Mouse (Mus musculus): Measurements from ENCODE around the gene Ldhd.

Ldhd gene

DNA sequence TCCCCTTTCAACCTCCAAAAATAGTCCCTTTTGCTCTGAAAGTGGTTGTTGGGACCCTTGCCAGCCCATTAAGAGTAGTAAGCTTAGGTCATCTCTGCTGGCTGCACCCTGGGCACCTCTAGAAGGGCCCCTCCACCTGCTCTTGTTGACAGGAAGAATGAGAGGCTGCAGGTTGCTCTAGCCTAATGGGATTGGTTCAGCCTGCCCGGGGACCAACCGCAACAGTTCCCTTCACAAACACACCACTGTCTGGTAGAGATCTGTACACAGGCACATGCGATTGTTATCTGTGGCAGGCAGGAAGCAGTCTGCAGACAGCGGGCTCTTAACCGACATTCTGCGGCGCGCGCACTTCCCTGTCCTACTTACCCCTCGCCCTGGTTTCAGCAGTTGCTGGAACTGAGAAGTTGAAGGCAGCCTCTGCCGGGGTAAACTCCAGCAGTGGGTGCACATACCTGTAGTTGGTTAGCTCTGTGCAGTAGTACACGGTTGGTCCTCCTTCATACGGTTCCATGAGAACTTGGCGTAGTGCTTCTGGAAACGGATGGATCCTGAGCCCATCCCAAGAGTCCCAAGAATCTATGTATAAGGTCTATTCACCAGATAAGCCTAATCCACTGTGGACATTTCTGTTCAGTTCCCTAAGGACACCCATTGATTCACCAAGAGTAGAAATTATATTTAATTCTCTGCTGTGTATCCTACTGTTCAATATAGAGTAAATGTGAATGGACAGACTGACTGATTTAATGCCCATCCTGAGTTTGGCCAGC lies 34.3 kb downstream of the Ldhd start:
- peak; percentile 46 to 64 for DNase-seq (ENCODE audit: inconsistent age in 2 of 2, low spot score in 1 of 2)

DNA sequence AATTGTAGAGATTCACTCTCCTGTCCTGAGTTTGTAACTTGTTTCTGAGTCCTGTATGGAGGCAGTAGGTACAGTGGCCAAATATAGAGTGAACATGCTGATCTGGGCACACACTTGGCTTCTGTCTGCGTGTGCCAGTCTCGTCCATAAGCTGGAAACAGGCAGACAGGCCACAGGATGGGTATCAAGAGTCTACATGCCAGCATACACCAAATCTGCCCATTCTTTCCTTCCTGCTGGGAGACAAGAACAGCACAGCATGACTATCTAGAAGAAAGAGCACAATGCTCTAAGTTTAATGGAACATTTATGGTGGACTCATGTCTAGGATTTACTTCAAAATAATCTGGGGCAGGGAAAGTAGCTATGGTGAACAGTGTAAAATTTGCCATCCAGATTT lies 35.2 kb downstream of the Ldhd start:
- DNase-seq (ENCODE audit: inconsistent age in 2 of 2, low spot score in 1 of 2), result no peak

DNA sequence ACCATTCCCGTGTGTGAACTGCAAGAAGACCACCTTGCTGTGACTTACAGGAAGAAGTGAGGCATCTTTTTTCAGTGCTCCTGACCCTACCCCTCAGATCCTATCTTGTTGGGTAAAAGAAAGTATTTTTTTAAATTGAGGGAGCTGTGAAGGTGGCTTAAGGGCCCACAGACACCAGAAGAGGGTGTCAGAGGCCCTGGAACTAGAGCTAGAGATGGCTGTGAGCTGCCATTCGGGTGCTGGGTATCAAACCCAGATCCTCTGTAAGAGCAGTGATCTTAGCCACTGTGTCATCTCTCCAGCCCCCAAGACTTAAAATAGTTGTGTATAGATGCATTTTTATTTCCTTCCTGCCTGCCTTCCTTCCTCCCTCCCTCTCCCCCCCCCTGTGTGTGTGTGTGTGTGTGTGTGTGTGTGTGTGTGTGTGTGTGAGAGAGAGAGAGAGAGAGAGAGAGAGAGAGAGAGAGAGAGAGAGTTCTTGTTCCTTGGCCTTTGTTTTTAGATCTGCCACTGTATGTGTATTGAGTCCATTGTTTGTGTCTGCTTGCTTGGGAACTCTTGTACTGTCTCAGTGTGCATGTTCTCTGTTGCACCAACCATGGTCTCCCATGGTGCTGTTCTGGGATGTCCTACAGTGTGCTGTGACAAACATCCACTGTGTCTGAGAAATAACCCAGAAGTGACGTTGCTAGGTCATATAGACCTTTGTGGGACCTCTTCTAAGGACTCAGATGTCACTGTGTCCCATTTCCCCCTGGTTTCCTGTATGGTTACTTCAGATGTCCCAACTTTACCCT lies 35.9 kb downstream of the Ldhd start:
- DNase-seq (ENCODE audit: inconsistent age in 2 of 2, low spot score in 1 of 2), result no peak

DNA sequence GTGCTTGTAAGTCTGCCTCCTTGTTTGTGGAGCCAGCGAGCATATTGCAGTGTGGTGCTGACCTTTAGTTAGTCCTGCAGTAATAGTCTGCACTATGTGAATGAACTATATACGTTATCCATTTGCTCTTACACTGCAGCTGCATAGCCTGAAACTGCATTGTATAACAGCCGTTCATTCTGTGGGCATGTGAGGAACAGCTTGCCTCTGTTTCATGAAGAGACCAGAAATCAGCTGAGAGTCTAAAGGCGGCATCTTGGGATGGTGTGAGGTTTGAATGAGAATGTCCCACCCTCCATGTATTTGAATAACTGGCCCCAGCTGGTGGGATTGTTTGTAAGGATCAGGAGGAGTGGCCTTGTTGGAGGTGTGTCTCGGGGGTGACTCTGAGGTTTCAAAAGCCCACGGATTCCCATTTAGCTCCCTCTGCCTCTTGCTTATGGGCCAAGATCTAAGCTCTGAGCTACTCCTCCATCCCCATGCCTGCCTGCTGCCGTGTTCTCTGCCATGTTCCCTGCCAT lies 37.7 kb downstream of the Ldhd start:
- DNase-seq (ENCODE audit: inconsistent age in 2 of 2, low spot score in 1 of 2), result no peak

DNA sequence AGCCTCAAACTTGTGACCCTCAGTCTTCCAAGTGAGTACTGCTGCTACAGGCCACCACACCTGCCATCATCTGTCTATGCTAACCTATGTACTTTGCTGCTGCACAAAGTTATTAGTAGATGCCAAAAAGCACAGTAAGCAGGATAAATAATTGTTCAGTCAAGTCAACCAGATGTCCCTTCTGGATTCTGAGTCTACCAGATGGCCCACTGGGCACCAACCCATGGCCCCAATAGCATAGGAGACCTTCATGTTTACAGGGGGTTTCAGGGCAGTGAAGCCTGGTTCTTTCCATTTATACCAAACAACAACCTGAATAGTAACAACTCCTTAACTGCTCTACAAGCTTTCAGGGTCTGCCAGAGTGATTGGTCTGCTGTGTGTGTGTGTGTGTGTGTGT lies 39.0 kb downstream of the Ldhd start:
- DNase-seq (ENCODE audit: inconsistent age in 2 of 2, low spot score in 1 of 2), result no peak

DNA sequence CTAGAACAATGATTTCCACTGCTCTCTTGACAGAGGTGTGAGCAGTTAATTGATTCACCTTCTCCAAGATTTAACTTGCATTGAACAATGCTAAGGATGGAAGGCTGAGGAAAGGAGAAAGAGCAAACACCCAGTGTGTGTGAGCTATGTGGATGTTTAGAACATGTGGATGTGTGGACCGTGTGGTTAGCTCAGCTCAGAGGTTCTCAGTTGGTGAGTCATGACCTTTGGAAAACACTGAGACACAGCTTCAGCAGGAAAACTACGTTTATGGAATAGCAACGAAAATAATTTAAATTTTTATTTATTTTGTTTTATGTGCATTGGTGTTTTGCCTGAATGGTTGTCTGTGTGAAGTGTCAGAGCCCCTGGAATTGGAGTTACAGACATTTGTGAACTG lies 40.0 kb downstream of the Ldhd start:
- no peak for DNase-seq (ENCODE audit: inconsistent age in 2 of 2, low spot score in 1 of 2)

DNA sequence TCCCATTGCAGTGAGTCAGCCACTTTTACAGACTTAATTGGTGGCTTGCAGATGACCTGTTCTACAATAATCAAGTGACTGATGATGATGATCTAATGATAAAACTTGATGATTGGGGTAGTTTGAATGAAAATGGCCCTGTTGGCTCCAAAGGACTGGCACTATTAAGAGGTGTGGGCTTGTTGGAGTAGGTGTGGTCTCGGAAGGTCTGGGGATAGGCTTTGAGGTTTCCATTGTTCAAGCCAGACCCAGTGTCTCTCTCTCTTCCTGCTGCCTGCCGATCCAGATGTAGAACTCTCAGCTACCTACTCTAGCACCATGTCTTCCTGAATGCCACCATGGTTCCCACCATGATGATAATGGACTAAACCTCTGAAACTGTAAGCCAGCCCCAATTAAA lies 41.8 kb downstream of the Ldhd start:
- DNase-seq (ENCODE audit: inconsistent age in 2 of 2, low spot score in 1 of 2), result no peak

DNA sequence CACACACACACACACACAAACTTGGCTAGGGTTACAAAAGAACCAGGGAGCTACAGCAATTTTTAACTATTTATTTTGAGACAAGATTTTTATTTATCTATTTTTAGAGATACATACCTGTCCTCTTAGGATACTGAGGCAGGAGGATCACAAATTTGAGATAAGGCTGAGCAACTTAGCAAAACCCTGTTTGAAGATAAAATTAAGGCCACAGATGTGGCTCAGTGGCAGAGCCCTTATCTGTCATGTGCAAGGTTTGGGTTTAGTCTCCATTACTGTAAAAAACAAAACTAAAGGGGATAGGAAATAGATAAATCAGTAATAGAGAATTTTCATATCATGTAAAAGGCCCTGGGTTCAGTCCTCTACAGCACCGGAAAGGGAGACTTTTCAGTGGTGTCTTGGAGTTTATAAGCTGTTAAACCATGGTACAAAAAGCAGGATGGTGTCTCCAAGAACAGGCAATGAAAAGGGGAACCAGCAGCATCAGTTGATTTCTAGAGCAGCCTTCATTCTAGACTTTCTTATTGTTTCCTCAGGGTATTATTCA lies 42.6 kb downstream of the Ldhd start:
- DNase-seq (ENCODE audit: inconsistent age in 2 of 2, low spot score in 1 of 2), result no peak

DNA sequence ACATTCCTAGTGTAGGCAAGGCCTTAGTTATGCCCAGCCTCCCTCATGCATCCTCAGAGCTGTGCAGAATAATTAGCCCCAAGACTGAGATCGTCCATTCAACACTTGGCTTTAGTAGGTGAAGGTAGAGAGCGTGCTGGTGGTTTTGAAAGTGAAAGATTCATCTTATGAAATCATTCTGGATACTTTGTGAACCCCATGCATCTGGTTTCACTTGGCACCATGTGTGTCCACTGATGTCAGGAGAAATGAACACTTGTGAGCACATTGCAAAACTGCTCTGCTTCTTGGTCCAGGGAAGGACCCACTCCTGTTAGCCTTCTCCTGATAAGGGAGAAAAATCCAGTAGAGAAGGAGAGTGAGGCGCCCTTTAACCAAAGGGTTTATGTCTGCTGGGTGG lies 45.2 kb downstream of the Ldhd start:
- DNase-seq (ENCODE audit: inconsistent age in 2 of 2, low spot score in 1 of 2), result peak in 1 of 2 experiments; percentile 53

DNA sequence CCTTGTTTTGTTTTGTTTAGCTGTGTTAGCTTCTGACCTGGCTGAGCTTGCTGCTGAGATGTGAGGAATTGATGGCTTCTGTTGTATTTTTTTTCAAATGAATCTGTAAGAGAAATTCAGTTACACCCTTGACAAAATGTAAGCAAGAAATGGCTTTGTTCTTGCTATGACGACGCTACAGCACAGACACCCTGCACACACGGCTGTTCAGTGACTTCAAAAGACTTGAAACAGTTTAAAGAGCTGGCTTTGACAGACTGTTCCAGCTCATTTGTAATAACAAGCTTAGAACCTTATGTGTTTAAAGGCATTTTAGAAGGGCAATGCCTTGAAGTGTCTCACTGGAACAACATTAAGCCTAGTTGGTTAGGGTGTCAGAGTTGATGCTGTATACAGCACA lies 47.8 kb downstream of the Ldhd start:
- no peak for DNase-seq (ENCODE audit: inconsistent age in 2 of 2, low spot score in 1 of 2)

DNA sequence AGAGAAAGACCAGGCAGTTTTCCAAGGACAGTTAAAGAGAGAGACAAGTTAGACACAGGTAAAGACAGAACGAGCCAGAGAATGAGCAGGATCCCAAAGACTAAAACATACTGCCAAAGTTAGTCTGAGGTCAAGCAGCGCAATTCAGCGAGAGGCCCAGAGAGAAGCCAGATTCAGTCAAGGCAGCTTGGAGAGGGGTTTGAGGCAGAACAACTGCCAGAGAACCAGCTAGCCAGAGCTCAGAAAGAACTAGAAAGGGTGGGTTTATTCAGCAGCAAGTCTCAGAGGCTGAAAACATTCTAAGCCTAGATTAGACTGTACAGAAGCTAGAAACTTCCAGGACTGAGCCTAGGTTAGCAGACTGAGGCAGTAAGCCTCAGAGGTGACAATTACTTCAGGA lies 49.9 kb downstream of the Ldhd start:
- DNase-seq (ENCODE audit: inconsistent age in 2 of 2, low spot score in 1 of 2), result no peak

DNA sequence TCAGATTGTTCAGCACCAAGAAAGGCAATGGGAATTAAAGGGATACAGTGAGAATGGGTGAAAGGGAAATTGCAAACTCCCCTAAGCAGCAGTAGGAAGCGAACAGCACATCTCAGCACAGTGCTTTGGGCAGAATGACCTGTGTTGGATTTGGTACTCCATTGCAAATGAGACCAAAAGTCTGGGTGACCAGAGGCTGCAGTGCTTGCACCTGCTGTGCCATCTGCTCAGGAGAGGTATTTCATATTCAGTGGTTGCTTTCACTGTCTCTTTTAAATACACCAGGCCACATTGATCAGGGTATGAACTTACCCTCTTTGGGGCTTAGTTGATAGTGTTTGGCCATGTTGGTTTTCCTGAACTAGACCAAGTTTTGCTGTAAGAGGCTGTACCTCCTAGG lies 50.9 kb downstream of the Ldhd start:
- DNase-seq (ENCODE audit: inconsistent age in 2 of 2, low spot score in 1 of 2), result no peak

DNA sequence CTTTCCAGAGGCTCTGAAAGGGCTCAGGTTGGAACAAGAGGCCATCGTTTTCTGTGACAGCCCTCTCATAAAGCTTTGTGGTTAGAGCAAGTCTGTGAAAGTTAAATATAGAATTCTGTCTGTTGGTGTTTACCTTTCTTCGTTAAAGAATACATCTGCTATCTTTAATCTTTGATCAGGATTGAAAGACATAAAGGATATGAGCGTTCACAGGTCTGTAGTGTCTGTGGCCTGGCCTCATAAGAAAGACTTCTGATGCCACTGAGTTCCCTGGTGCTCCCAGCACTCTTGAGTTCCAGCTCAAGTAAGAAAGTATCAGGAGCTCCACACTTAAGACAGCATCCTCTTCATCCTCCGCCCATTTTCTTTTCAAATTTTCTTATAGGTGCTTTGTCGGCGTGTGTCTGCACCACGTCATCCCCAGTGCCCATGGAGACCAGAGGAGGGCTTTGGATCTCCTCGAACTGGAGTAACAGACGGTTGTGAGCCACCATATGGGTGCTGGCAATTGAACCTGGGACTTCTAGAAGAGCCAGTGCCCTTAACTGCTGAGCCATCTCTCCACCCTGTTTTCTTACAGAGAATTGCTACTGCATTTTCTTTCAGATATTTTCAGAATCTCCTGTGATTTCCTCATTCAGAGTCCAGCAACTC lies 52.2 kb downstream of the Ldhd start:
- DNase-seq (ENCODE audit: inconsistent age in 2 of 2, low spot score in 1 of 2), result no peak

DNA sequence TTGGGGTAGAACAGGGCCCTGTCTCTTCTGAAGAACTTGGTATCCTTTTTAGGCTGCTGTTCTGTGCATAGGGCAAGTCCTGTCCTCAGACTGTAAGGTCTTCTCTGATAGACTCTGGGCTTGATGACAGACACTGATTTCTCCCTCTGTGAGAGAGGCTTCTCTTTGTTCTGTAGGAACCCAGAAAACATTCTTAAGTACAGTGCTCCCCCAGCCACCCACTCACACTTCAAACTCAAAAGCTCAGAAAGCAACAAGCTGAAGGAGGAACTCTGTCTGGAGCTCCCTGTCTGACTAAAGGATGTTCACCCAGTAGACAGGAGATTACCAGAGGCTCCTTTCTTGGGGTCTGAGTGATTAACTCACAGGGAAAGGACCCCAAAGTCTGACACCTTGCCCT lies 53.7 kb downstream of the Ldhd start:
- no peak for DNase-seq (ENCODE audit: inconsistent age in 2 of 2, low spot score in 1 of 2)

DNA sequence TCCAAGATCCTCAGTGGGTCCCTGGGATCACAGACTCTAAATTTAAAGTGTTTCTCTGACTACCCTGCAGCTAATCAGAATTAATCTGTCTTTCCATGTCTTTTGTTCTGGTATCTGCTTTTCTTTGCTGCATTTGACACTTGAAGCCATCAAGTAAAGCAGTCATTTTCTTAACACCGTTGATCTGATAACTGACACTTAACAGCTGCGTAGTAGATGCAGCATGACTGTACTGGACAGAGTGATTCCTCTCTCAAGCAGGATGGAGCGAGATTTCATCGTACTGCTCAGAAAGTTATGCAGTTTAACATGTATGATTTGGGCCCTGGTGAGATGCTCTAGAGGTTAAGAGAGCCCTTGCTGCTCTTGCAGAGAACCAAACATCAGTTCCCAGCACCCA lies 54.7 kb downstream of the Ldhd start:
- DNase-seq (ENCODE audit: inconsistent age in 2 of 2, low spot score in 1 of 2), result no peak

DNA sequence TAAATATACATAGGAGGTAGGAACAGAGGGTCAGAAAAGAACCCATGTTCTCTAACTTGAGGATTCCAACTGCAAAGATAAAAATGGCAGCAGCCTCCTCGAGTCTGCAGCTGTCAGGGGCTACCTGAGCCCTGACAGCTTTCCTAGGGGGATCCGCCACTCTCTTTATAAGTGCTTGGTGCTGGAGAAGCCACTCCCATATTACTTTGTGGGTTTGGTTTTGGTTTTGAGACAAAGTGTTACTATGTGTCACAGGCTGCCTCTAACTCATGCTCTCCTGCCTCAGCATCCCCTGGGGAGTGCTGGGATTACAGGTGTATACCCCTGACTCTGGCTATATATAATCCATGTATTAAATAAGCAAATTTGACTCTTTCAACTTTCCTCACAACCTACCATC lies 56.2 kb downstream of the Ldhd start:
- no peak for DNase-seq (ENCODE audit: inconsistent age in 2 of 2, low spot score in 1 of 2)

Measured in adrenal gland, adult (tissue).